Mouse (Mus musculus) hematopoietic stem cell, adult 5-6 weeks (primary cell): ENCODE results near the gene Prkn. TPM values are rescaled to one million over a fixed set of nuclear protein-coding genes. Genes with fewer than 3 reads are reported as not detected.

Source experiments
- ATAC-seq, 2 experiments: fragments of 125-278 bp in 1 of 2; replicated peaks in 1 of 2; 2 replicates each; pipeline ENCODE4 v1.8.0; 2016 to 2017; ENCODE audit warnings: inconsistent platforms in 2 of 2, mild to moderate bottlenecking in 2 of 2, moderate number of reproducible peaks in 2 of 2, low read depth in 1 of 2, moderate TSS enrichment in 1 of 2; ENCODE audit not compliant: low FRiP score in 2 of 2, poor library complexity in 2 of 2, severe bottlenecking in 2 of 2, insufficient read depth in 1 of 2, low TSS enrichment in 1 of 2
- total RNA-seq: library from RNA; stranded (forward); fragments of 172-1452, 232-1000 nt; gene quantifications from 2 replicates; pipeline ENCODE4 v1.2.3, GENCODE M21; 2017

Prkn gene
- total RNA-seq, 1 experiment from 2014 or later = 5.0 TPM

GRCm38 (mm10) chr17:10947614-10948013 lies 107.4 kb downstream of the Prkn start:
- no peak for ATAC-seq

- ATAC-seq = no peak
These were observed 119.1 kb downstream of the Prkn start for GRCm38 (mm10) chr17:10959066-10959864.

GRCm38 (mm10) chr17:10962151-10962550 lies 122.0 kb downstream of the Prkn start:
- no peak for ATAC-seq

- ATAC-seq = 0 out of 4 replicates have a peak, but pooled peaks of 1 of the 2 experiments have one; percentile 12
These were observed 142.0 kb downstream of the Prkn start for GRCm38 (mm10) chr17:10982136-10982535.

GRCm38 (mm10) chr17:10987040-10987439 lies 146.9 kb downstream of the Prkn start:
- ATAC-seq = no peak

GRCm38 (mm10) chr17:10997291-10997690 lies 157.1 kb downstream of the Prkn start:
- ATAC-seq = no peak

- no peak for ATAC-seq
These were observed 183.2 kb downstream of the Prkn start for GRCm38 (mm10) chr17:11023371-11023770.

- no peak for ATAC-seq
These were observed 189.2 kb downstream of the Prkn start for GRCm38 (mm10) chr17:11029348-11029747.

- ATAC-seq = no peak
These were observed 190.8 kb downstream of the Prkn start for GRCm38 (mm10) chr17:11030936-11031335.

- no peak for ATAC-seq
These were observed 192.2 kb downstream of the Prkn start for GRCm38 (mm10) chr17:11032366-11032765.

GRCm38 (mm10) chr17:11033594-11033993 lies 193.4 kb downstream of the Prkn start:
- ATAC-seq = no peak

- ATAC-seq = no peak
These were observed 198.1 kb downstream of the Prkn start for GRCm38 (mm10) chr17:11038272-11038671.

GRCm38 (mm10) chr17:11058986-11059385 lies 218.8 kb downstream of the Prkn start:
- no peak for ATAC-seq

- ATAC-seq = 0 out of 4 replicates have a peak, but pooled peaks of 1 of the 2 experiments have one; percentile 5
These were observed 227.0 kb downstream of the Prkn start for GRCm38 (mm10) chr17:11067076-11067703.

- peak; percentile 42 to 68; a peak in 2 of 4 replicates for ATAC-seq
These were observed 227.7 kb downstream of the Prkn start for GRCm38 (mm10) chr17:11067704-11068475.

- ATAC-seq = no peak
These were observed 230.8 kb downstream of the Prkn start for GRCm38 (mm10) chr17:11070996-11071395.

- ATAC-seq = no peak
These were observed 236.2 kb downstream of the Prkn start for GRCm38 (mm10) chr17:11076319-11076903.

- ATAC-seq = no peak
These were observed 246.3 kb downstream of the Prkn start for GRCm38 (mm10) chr17:11086492-11086891.
